Mouse (Mus musculus) CD8-positive naive resting alpha-beta T cell, adult 57 days (primary cell): Measurements from ENCODE around the gene Efcab5. TPM values are rescaled to one million over a fixed set of nuclear protein-coding genes. Genes with fewer than 3 reads are reported as not detected.

Experiments
- total RNA-seq: library from RNA; stranded (reverse); gene quantifications from one replicate; pipeline ENCODE4 v1.2.4, GENCODE M21; 2023

Gene Efcab5
- total RNA-seq: 0.31 TPM

GRCm38 (mm10) chr11:77188868-77189267 is at the start of gene Efcab5:
Gene Efcab5, minus strand, starts transcription at chr11:77188968.

GRCm38 (mm10) chr11:77215951-77216760 is 27.4 kb upstream of the Efcab5 start, which contains the start of gene Ssh2:
Gene Ssh2, plus strand, starts transcription at chr11:77216287.

GRCm38 (mm10) chr11:77078273-77079134 is 110.3 kb downstream of the Efcab5 start, which contains the start of gene Nsrp1:
Gene Nsrp1, minus strand, starts transcription at chr11:77078435.

Other genes starting within 250 kb of the Efcab5 start
- gene Slc6a4, start 190.4 kb downstream of the Efcab5 start, total RNA-seq: not detected
- gene Nsrp1, start 110.5 kb downstream of the Efcab5 start, total RNA-seq: 28.7 TPM
- gene Ssh2, start 27.3 kb upstream of the Efcab5 start, total RNA-seq: 337 TPM